Mouse (Mus musculus) layer of hippocampus, adult 8-10 months (tissue): ENCODE measurements around the gene Ces1f. TPM values are rescaled to one million over a fixed set of nuclear protein-coding genes. Genes with fewer than 3 reads are reported as not detected.

Experiments
- DNase-seq, 2 experiments: peaks; one replicate each; pipeline ENCODE4 v3.0.0; 2022; ENCODE audit warnings: low spot score in 2 of 2
- total RNA-seq, 4 experiments: library from RNA; stranded (reverse); gene quantifications; 2 replicates each; pipeline ENCODE4 v1.2.4; 2022

Ces1f gene
- total RNA-seq, 4 experiments from 2014 or later, result not detected

GRCm38 (mm10) chr8:93211091-93211490, 68.5 kb downstream of the Ces1f start:
- DNase-seq, result no peak

Other genes with a start within 250 kb of the Ces1f start
- not detected for gene Ces1a, start 231.6 kb downstream of the Ces1f start, total RNA-seq
- gene Ces1b, start 199.7 kb downstream of the Ces1f start, total RNA-seq, result not detected
- gene Ces1c, start 148.5 kb downstream of the Ces1f start, total RNA-seq, result not detected
- 1 to 10 TPM in 2 of 4 experiments, under 1 TPM in 2; 0.33 to 2.1 (median 1.1) TPM for gene Ces1d, start 81.9 kb downstream of the Ces1f start, total RNA-seq
- not detected for gene Ces1e, start 50.1 kb downstream of the Ces1f start, total RNA-seq
- not detected for gene Ces1g, start 57.6 kb upstream of the Ces1f start, total RNA-seq
- gene Ces1h, start 100.0 kb upstream of the Ces1f start, total RNA-seq, result not detected